Mouse (Mus musculus) liver, embryonic 14.5 days (tissue): ENCODE results near the gene Gramd1b.

Source experiments
- CTCF ChIP-seq: IDR thresholded peaks from 2 replicates; pipeline ENCODE4 v1.5.1; 2016; ENCODE audit warnings: antibody characterized with exemption, low read depth, control low read depth
- EP300 ChIP-seq: IDR thresholded peaks from 2 replicates; pipeline ENCODE4 v1.6.1; 2016; ENCODE audit warnings: antibody characterized with exemption, low read depth

- TF ChIP-seq CTCF = no peak
- TF ChIP-seq EP300 = no peak
Observed at GRCm38 (mm10) chr9:40356368-40356767, 174.8 kb downstream of the Gramd1b start.
